ENCODE assay signal across 7 mouse cellular contexts in genomic region chr16:20761681-20762080, GRCm38 (mm10). TPM values are rescaled to one million over a fixed set of nuclear protein-coding genes. Genes with fewer than 3 reads are reported as not detected.
A peak's percentile ranks its signal among the peaks of the same experiment; 100 is the strongest.
DNase-seq lines count a peak whose midpoint lies in the region; ATAC-seq and TF ChIP-seq lines count a peak whose summit lies in the region.

No protein-coding gene starts in this region.

- H3K4me2 ChIP-seq in embryonic facial prominence, embryonic 11.5 days (ENCODE audit: low read depth, low read length): no peak overlapping the region
- H3K4me2 ChIP-seq in liver, embryonic 13.5 days: no peak overlapping the region

- WGBS in embryonic facial prominence, embryonic 11.5 days: 12% methylated on average over 3 of the region's 3 CpGs
- 8% methylated on average over 3 of the region's 3 CpGs for WGBS in liver, embryonic 13.5 days (ENCODE audit: insufficient replicate concordance)

- H3K4me1 ChIP-seq in G1E (ENCODE audit: insufficient read depth, low read depth, low read length): peaks cover 5% of the 10 kb centered on the region; the same call in 1 of the 2 replicates
- no peaks in the 10 kb centered on the region for H3K4me1 ChIP-seq in embryonic facial prominence, embryonic 11.5 days (ENCODE audit: control insufficient read depth, insufficient read depth, low read length)
- H3K4me1 ChIP-seq in liver, embryonic 13.5 days (replicated peaks): no peaks in the 10 kb centered on the region

- no peak overlapping the region for H3K27ac ChIP-seq in layer of hippocampus, adult 2 months
- no peak overlapping the region for H3K27ac ChIP-seq in embryonic facial prominence, embryonic 11.5 days (replicated peaks; ENCODE audit: low read depth, low read length)
- H3K27ac ChIP-seq in liver, embryonic 13.5 days: no peak overlapping the region

- H3K9ac ChIP-seq in embryonic facial prominence, embryonic 11.5 days (replicated peaks; ENCODE audit: low read length): no peak overlapping the region
- H3K9ac ChIP-seq in liver, embryonic 13.5 days: no peak overlapping the region

- DNase-seq in layer of hippocampus, adult 2 months (ENCODE audit: low spot score in 2 of 2): peak in 1 of 2 experiments; percentile 70
- DNase-seq in layer of hippocampus, adult 9-10 months (ENCODE audit: low spot score): no peak
- DNase-seq in G1E (ENCODE audit: low spot score): peak; percentile 5
- DNase-seq in adrenal gland, postnatal 14 days: peak; percentile 78
- DNase-seq in embryonic facial prominence, embryonic 11.5 days (ENCODE audit: low spot score): peak; percentile 70
- DNase-seq in liver, embryonic 13.5 days: peak; percentile 13
- peak; percentile 50 for DNase-seq in thymus, postnatal 4 days

- no peaks in the 10 kb centered on the region for H3K9me3 ChIP-seq in G1E (replicated peaks)
- H3K9me3 ChIP-seq in embryonic facial prominence, embryonic 11.5 days (replicated peaks; ENCODE audit: control insufficient read depth, low read length): no peaks in the 10 kb centered on the region
- no peaks in the 10 kb centered on the region for H3K9me3 ChIP-seq in liver, embryonic 13.5 days (replicated peaks)

- TF ChIP-seq CTCF in layer of hippocampus, adult 2 months (conservative IDR thresholded peaks at IDR 0.05): peak; percentile 76
- TF ChIP-seq CTCF in G1E (IDR thresholded peaks at IDR 0.05; ENCODE audit: low read depth, low read length): no peak

- no peaks in the 10 kb centered on the region for H3K36me3 ChIP-seq in G1E (replicated peaks)
- H3K36me3 ChIP-seq in embryonic facial prominence, embryonic 11.5 days (replicated peaks; ENCODE audit: control insufficient read depth, insufficient read depth, low read depth, low read length): no peaks in the 10 kb centered on the region
- no peaks in the 10 kb centered on the region for H3K36me3 ChIP-seq in liver, embryonic 13.5 days

- no peak overlapping the region for H3K4me3 ChIP-seq in layer of hippocampus, adult 2 months
- no peak overlapping the region for H3K4me3 ChIP-seq in G1E (ENCODE audit: low read depth, low read length)
- H3K4me3 ChIP-seq in embryonic facial prominence, embryonic 11.5 days (ENCODE audit: low read depth, low read length): no peak overlapping the region
- no peak overlapping the region for H3K4me3 ChIP-seq in liver, embryonic 13.5 days (replicated peaks)

- no peak for ATAC-seq in G1E (ENCODE audit: extremely low read depth, insufficient number of reproducible peaks, low FRiP score, poor library complexity, severe bottlenecking)
- ATAC-seq in embryonic facial prominence, embryonic 11.5 days (replicated peaks; ENCODE audit: insufficient number of reproducible peaks, low FRiP score, low TSS enrichment, low read depth): no peak
- no peak for ATAC-seq in liver, embryonic 13.5 days (ENCODE audit: low read depth)

- H3K27me3 ChIP-seq in G1E (ENCODE audit: insufficient read depth, low read length): peaks cover 9% of the 10 kb centered on the region; the same call in 1 of the 2 replicates
- H3K27me3 ChIP-seq in embryonic facial prominence, embryonic 11.5 days (ENCODE audit: control insufficient read depth, insufficient read depth, low read length): no peaks in the 10 kb centered on the region
- H3K27me3 ChIP-seq in liver, embryonic 13.5 days: no peaks in the 10 kb centered on the region; the same call in 1 of the 2 replicates

RNA-seq across cellular contexts. Expression of gene Thpo, which starts 27.4 kb away (rescaled TPM):
- total RNA-seq in layer of hippocampus, adult 2 months (2021): 10 to 100 TPM; 12.5 to 16.2 TPM
- not detected in 2 replicates for total RNA-seq in G1E (2014; fragmentation: Nextera tagmentation)
- not detected in 2 replicates for total RNA-seq in G1E (2017)
- polyA plus RNA-seq in G1E (2012): not detected in 2 replicates
- total RNA-seq in adrenal gland, postnatal 14 days (2021): 0.71 and 2.8 TPM in 2 replicates
- 0.48 TPM in 1 of 2 replicates, not detected in the other for polyA plus RNA-seq in embryonic facial prominence, embryonic 11.5 days (2014; fragmentation: Nextera tagmentation; extraction: Ambion mirVana)
- polyA plus RNA-seq in liver, embryonic 13.5 days (2015; fragmentation: Nextera tagmentation; extraction: Ambion mirVana): 3.2 and 4.0 TPM in 2 replicates

RNA-seq across cellular contexts. Expression of gene Chrd, which starts 28.8 kb away (rescaled TPM):
- total RNA-seq in layer of hippocampus, adult 2 months (2021): 10 to 100 TPM; 87.0 to 90.7 TPM
- total RNA-seq in G1E (2014; fragmentation: Nextera tagmentation) (not detected in 2 replicates), G1E (2017) (0.05 and 0.06 TPM in 2 replicates)
- polyA plus RNA-seq in G1E (2012): not detected in 2 replicates
- total RNA-seq in adrenal gland, postnatal 14 days (2021): 5.2 and 5.9 TPM in 2 replicates
- polyA plus RNA-seq in embryonic facial prominence, embryonic 11.5 days (2014; fragmentation: Nextera tagmentation; extraction: Ambion mirVana): 1.5 and 1.7 TPM in 2 replicates
- polyA plus RNA-seq in liver, embryonic 13.5 days (2015; fragmentation: Nextera tagmentation; extraction: Ambion mirVana): 0.31 and 0.38 TPM in 2 replicates

RNA-seq across cellular contexts. Expression of gene Clcn2, which starts 44.1 kb away (rescaled TPM):
- total RNA-seq in layer of hippocampus, adult 2 months (2021): 10 to 100 TPM; 74.2 to 79.5 TPM
- total RNA-seq in G1E (2014; fragmentation: Nextera tagmentation) (25.8 and 26.7 TPM in 2 replicates), G1E (2017) (16.4 and 23.3 TPM in 2 replicates)
- 32.6 and 55.5 TPM in 2 replicates for polyA plus RNA-seq in G1E (2012)
- 19.5 and 26.8 TPM in 2 replicates for total RNA-seq in adrenal gland, postnatal 14 days (2021)
- 13.0 and 14.8 TPM in 2 replicates for polyA plus RNA-seq in embryonic facial prominence, embryonic 11.5 days (2014; fragmentation: Nextera tagmentation; extraction: Ambion mirVana)
- polyA plus RNA-seq in liver, embryonic 13.5 days (2015; fragmentation: Nextera tagmentation; extraction: Ambion mirVana): 7.4 and 7.6 TPM in 2 replicates

RNA-seq across cellular contexts. Expression of gene Polr2h, which starts 44.2 kb away (rescaled TPM):
- 10 to 100 TPM; 26.1 TPM for total RNA-seq in layer of hippocampus, adult 2 months (2021)
- total RNA-seq in G1E (2014; fragmentation: Nextera tagmentation): 17.5 and 22.7 TPM in 2 replicates
- total RNA-seq in G1E (2017): 95.7 and 97.6 TPM in 2 replicates
- 3.3 and 6.1 TPM in 2 replicates for polyA plus RNA-seq in G1E (2012)
- total RNA-seq in adrenal gland, postnatal 14 days (2021): 33.1 and 34.3 TPM in 2 replicates
- polyA plus RNA-seq in embryonic facial prominence, embryonic 11.5 days (2014; fragmentation: Nextera tagmentation; extraction: Ambion mirVana): 120 and 124 TPM in 2 replicates
- polyA plus RNA-seq in liver, embryonic 13.5 days (2015; fragmentation: Nextera tagmentation; extraction: Ambion mirVana): 59.1 and 64.7 TPM in 2 replicates

Comparison
In these comparisons a context has a peak if more than half of its experiments do, and no peak if none do; other contexts are left out.
1. RNA of gene Chrd, which starts 28.8 kb away (total RNA-seq): 87.0 to 90.7 TPM in layer of hippocampus, adult 2 months; 5.2 to 5.9 TPM in adrenal gland, postnatal 14 days and 0.05 to 0.06 TPM in G1E; every median in the first group is over 10 times any median in the second.